In genomic region chr6:126996399-126996798, GRCm38 (mm10) we compare ENCODE assay signal across 18 mouse cellular contexts. TPM values are rescaled to one million over a fixed set of nuclear protein-coding genes. Genes with fewer than 3 reads are reported as not detected.
A peak's percentile ranks its signal among the peaks of the same experiment; 100 is the strongest.
DNase-seq lines count a peak whose midpoint lies in the region; ATAC-seq and TF ChIP-seq lines count a peak whose summit lies in the region.
"Had no signal": no experiment of that assay in that cellular context is flagged by ENCODE, and none has a peak within 500 bp of the region (broad histone marks: within the 10 kb centered on the region; RNA-seq: fewer than 3 reads in every experiment).

No protein-coding gene starts in this region.

- no peak for TF ChIP-seq CTCF in liver, postnatal 0 days (IDR thresholded peaks at IDR 0.05; ENCODE audit: low read depth)

- H3K9ac ChIP-seq in liver, postnatal 0 days (replicated peaks): no peak overlapping the region
- H3K9ac ChIP-seq in liver, embryonic 11.5 days (ENCODE audit: low read depth, low read length): no peak overlapping the region
- H3K9ac ChIP-seq: forebrain, postnatal 0 days; lung, embryonic 15.5 days had no signal

- H3K27me3 ChIP-seq in liver, postnatal 0 days (ENCODE audit: insufficient read depth, low read length): no peaks in the 10 kb centered on the region
- no peaks in the 10 kb centered on the region for H3K27me3 ChIP-seq in liver, embryonic 11.5 days (replicated peaks; ENCODE audit: control insufficient read depth, insufficient read depth, low read length)
- H3K27me3 ChIP-seq: lung, embryonic 15.5 days had no signal

- no peak overlapping the region for H3K27ac ChIP-seq in liver, postnatal 0 days (ENCODE audit: low read depth)
- H3K27ac ChIP-seq in liver, embryonic 11.5 days (ENCODE audit: low read depth, low read length): no peak overlapping the region
- H3K27ac ChIP-seq: lung, embryonic 15.5 days had no signal

- intact Hi-C loops in heart, postnatal 25 days (cut with DNase I): no loop called here

- ATAC-seq in liver, postnatal 0 days: no peak
- no peak for ATAC-seq in liver, embryonic 11.5 days (replicated peaks; ENCODE audit: low FRiP score)
- ATAC-seq in monocyte, adult 5-6 weeks (replicated peaks; ENCODE audit: insufficient number of reproducible peaks, low FRiP score, low TSS enrichment, poor library complexity, severe bottlenecking): peak; percentile 68; the same call in 1 of the 2 replicates
- ATAC-seq: forebrain, postnatal 0 days had no signal

- no peaks in the 10 kb centered on the region for H3K36me3 ChIP-seq in liver, postnatal 0 days (replicated peaks; ENCODE audit: insufficient read depth, low read length)
- no peaks in the 10 kb centered on the region for H3K36me3 ChIP-seq in liver, embryonic 11.5 days (ENCODE audit: control insufficient read depth, insufficient read depth, low read length)
- H3K36me3 ChIP-seq: G1E; lung, embryonic 15.5 days had no signal

- no peaks in the 10 kb centered on the region for H3K9me3 ChIP-seq in liver, postnatal 0 days (ENCODE audit: low read length)
- no peaks in the 10 kb centered on the region for H3K9me3 ChIP-seq in liver, embryonic 11.5 days (ENCODE audit: control insufficient read depth, low read length)
- H3K9me3 ChIP-seq: G1E; lung, embryonic 15.5 days had no signal

- DNase-seq in heart, adult 11 months: peak; percentile 90
- no peak for DNase-seq in heart, postnatal 25 days (ENCODE audit: low spot score)
- DNase-seq in liver, postnatal 0 days: peak; percentile 20
- DNase-seq in liver, embryonic 11.5 days (ENCODE audit: low spot score): no peak
- peak; percentile 44 for DNase-seq in lung, postnatal 10 days
- no peak for DNase-seq in gastrocnemius, adult 8-10 months (ENCODE audit: low spot score in 2 of 2)
- no peak for DNase-seq in yolk sac, embryonic 10.5 days (ENCODE audit: low spot score)
- DNase-seq: cerebellum, adult 11-12 months; forebrain, postnatal 0 days; gastrocnemius, postnatal 36 days; kidney, postnatal 10 days; layer of hippocampus, postnatal 36 days; spleen, adult 18-20 months; thymus, postnatal 4 days had no signal

- no peaks in the 10 kb centered on the region for H3K4me1 ChIP-seq in liver, postnatal 0 days (ENCODE audit: insufficient read depth)
- H3K4me1 ChIP-seq in liver, embryonic 11.5 days (replicated peaks; ENCODE audit: control insufficient read depth, insufficient read depth, low read length): no peaks in the 10 kb centered on the region
- H3K4me1 ChIP-seq: lung, embryonic 15.5 days had no signal

- 28% methylated on average over 5 of the region's 5 CpGs for WGBS in liver, postnatal 0 days (ENCODE audit: insufficient replicate concordance)
- 41% methylated on average over 5 of the region's 5 CpGs for WGBS in liver, embryonic 11.5 days

- H3K4me2 ChIP-seq in liver, postnatal 0 days (ENCODE audit: low read depth, low read length): no peak overlapping the region
- H3K4me2 ChIP-seq in liver, embryonic 11.5 days: no peak overlapping the region
- H3K4me2 ChIP-seq: lung, embryonic 15.5 days had no signal

- TF ChIP-seq EP300 in liver, postnatal 0 days (IDR thresholded peaks at IDR 0.05; ENCODE audit: low read depth): no peak

- no peak overlapping the region for H3K4me3 ChIP-seq in liver, postnatal 0 days (ENCODE audit: low read depth, low read length)
- no peak overlapping the region for H3K4me3 ChIP-seq in liver, embryonic 11.5 days (ENCODE audit: low read depth, low read length)
- H3K4me3 ChIP-seq: lung, embryonic 15.5 days had no signal

RNA-seq across cellular contexts. Expression of gene Fgf6, which starts 19.0 kb away (rescaled TPM):
- under 1 TPM; 0.26 to 0.53 TPM for total RNA-seq in heart, postnatal 25 days (2021)
- polyA plus RNA-seq in liver, postnatal 0 days (2015; fragmentation: Nextera tagmentation; extraction: Ambion mirVana): not detected in 2 replicates
- 0.08 TPM in 1 of 2 replicates, not detected in the other for polyA plus RNA-seq in liver, embryonic 11.5 days (2014; fragmentation: Nextera tagmentation; extraction: Ambion mirVana)
- 0.75 TPM in 1 of 3 replicates, not detected in the others for total RNA-seq in monocyte, adult 5-6 weeks (2017)
- 1 to 10 TPM; 2.9 to 4.0 (median 3.2) TPM for total RNA-seq in gastrocnemius, adult 8-10 months (2022)
- total RNA-seq: forebrain, postnatal 0 days; layer of hippocampus, postnatal 36 days; neutrophil, adult 5-6 weeks had no signal
- polyA plus RNA-seq: forebrain, postnatal 0 days; G1E; lung, embryonic 15.5 days had no signal

RNA-seq across cellular contexts. Expression of gene D6Wsu163e, which starts 56.6 kb away (rescaled TPM):
- 10 to 100 TPM; 10.8 to 14.5 TPM for total RNA-seq in heart, postnatal 25 days (2021)
- polyA plus RNA-seq in liver, postnatal 0 days (2015; fragmentation: Nextera tagmentation; extraction: Ambion mirVana): 8.4 and 10.2 TPM in 2 replicates
- polyA plus RNA-seq in liver, embryonic 11.5 days (2014; fragmentation: Nextera tagmentation; extraction: Ambion mirVana): 20.9 and 27.1 TPM in 2 replicates
- 37.2 to 50.2 TPM (median 48.4 TPM) in 3 replicates for total RNA-seq in monocyte, adult 5-6 weeks (2017)
- total RNA-seq in gastrocnemius, adult 8-10 months (2022): 1 to 10 TPM; 6.6 to 8.6 (median 7.8) TPM

RNA-seq across cellular contexts. Expression of gene Rad51ap1, which starts 57.0 kb away (rescaled TPM):
- total RNA-seq in heart, postnatal 25 days (2021): 1 to 10 TPM; 1.1 to 2.7 TPM
- 22.9 and 23.7 TPM in 2 replicates for polyA plus RNA-seq in liver, postnatal 0 days (2015; fragmentation: Nextera tagmentation; extraction: Ambion mirVana)
- 85.7 and 95.3 TPM in 2 replicates for polyA plus RNA-seq in liver, embryonic 11.5 days (2014; fragmentation: Nextera tagmentation; extraction: Ambion mirVana)
- 1.9 to 2.0 TPM (median 1.9 TPM) in 3 replicates for total RNA-seq in monocyte, adult 5-6 weeks (2017)
- under 1 TPM in 2 of 4 experiments, not detected in 2; 0.52 to 0.90 TPM for total RNA-seq in gastrocnemius, adult 8-10 months (2022)

Comparison
In these comparisons a context has a peak if more than half of its experiments do, and no peak if none do; other contexts are left out.
1. DNase-seq: peak in heart, adult 11 months (single experiment), liver, postnatal 0 days (single experiment) and lung, postnatal 10 days (single experiment); none in heart, postnatal 25 days (single experiment), liver, embryonic 11.5 days (single experiment), gastrocnemius, adult 8-10 months (0 of 2) and yolk sac, embryonic 10.5 days (single experiment).